Mouse (Mus musculus) midbrain, postnatal 0 days (tissue): Measurements from ENCODE around the gene Camk2d. TPM values are rescaled to one million over a fixed set of nuclear protein-coding genes. Genes with fewer than 3 reads are reported as not detected.

ENCODE experiments used
- ATAC-seq: fragments of 200-750 bp; cut with Nextera tagmentation; 2 replicates; pipeline ENCODE4 v1.8.0; 2017; ENCODE audit warnings: moderate number of reproducible peaks, mild to moderate bottlenecking, moderate TSS enrichment, moderate library complexity; ENCODE audit not compliant: low FRiP score
- DNase-seq: peaks from one replicate; pipeline ENCODE4 v3.0.0-alpha.2; 2015; ENCODE audit warnings: low spot score
- H3K27ac ChIP-seq: fragments of 300-500 bp; sonication (generic); 2 replicates; pipeline ENCODE4 v1.5.1; 2014; ENCODE audit warnings: low read depth, mild to moderate bottlenecking, low read length, mixed read lengths
- H3K27me3 ChIP-seq: fragments of 300-500 bp; sonication (generic); 2 replicates; pipeline ENCODE4 v1.6.1; 2014; ENCODE audit warnings: low read length, control low read depth, mixed read lengths; ENCODE audit not compliant: insufficient read depth
- H3K36me3 ChIP-seq: fragments of 300-500 bp; sonication (generic); 2 replicates; pipeline ENCODE4 v1.6.1; 2014; ENCODE audit warnings: low read length, control low read depth, mixed read lengths; ENCODE audit not compliant: insufficient read depth
- H3K4me1 ChIP-seq: fragments of 300-500 bp; sonication (generic); 2 replicates; pipeline ENCODE4 v1.6.1; 2014; ENCODE audit warnings: mild to moderate bottlenecking, control low read depth, antibody characterized with exemption, low read length, mixed read lengths; ENCODE audit not compliant: insufficient read depth
- H3K4me2 ChIP-seq: fragments of 300-500 bp; sonication (generic); 2 replicates; pipeline ENCODE4 v1.6.1; 2014; ENCODE audit warnings: low read depth, mild to moderate bottlenecking, low read length, mixed read lengths; ENCODE audit not compliant: poor library complexity, severe bottlenecking
- H3K4me3 ChIP-seq: fragments of 300-500 bp; sonication (generic); 2 replicates; pipeline ENCODE4 v1.5.1; 2014; ENCODE audit warnings: low read depth, mild to moderate bottlenecking, low read length, moderate library complexity
- H3K9ac ChIP-seq: fragments of 300-500 bp; sonication (generic); replicated peaks from 2 replicates; pipeline ENCODE4 v1.6.1; 2014; ENCODE audit warnings: mild to moderate bottlenecking, low read length, moderate library complexity, mixed read lengths; ENCODE audit not compliant: poor library complexity, severe bottlenecking
- H3K9me3 ChIP-seq: fragments of 300-500 bp; sonication (generic); 2 replicates; pipeline ENCODE4 v1.6.1; 2016; ENCODE audit warnings: low read length, control low read depth
- CTCF ChIP-seq: IDR thresholded peaks from 2 replicates; pipeline ENCODE4 v1.5.1; 2016; ENCODE audit warnings: antibody characterized with exemption, mild to moderate bottlenecking
- WGBS: fragments of 180-500 bp; shearing (Covaris S2); extraction: QIAGEN DNeasy Blood & Tissue Kit; methylation state at CpG from one replicate; pipeline ENCODE4 v1.1.7; 2014; 5-methylcytosine and 5-hydroxymethylcytosine counted together
- polyA plus RNA-seq: library from polyadenylated mRNA; unstranded; fragments of >200 nt; fragmentation: Nextera tagmentation; extraction: Ambion mirVana; gene quantifications from 2 replicates; pipeline ENCODE4 v1.2.1, GENCODE M21; 2015
- total RNA-seq: library from RNA; depleted of rRNA; stranded (reverse); fragments of >200 nt; gene quantifications from 2 replicates; pipeline ENCODE4 v1.2.3, GENCODE M21; 2014

The Camk2d gene
- total and polyA plus RNA-seq, 2 experiments from 2014 or later = 95.8 to 143 TPM

- H3K4me2 ChIP-seq = no peak overlapping the region
- 98% methylated on average over 3 of the region's 3 CpGs for WGBS
- H3K9me3 ChIP-seq = no peaks in the 10 kb centered on the region
- no peak for DNase-seq
- H3K36me3 ChIP-seq = no peaks in the 10 kb centered on the region
- no peaks in the 10 kb centered on the region for H3K27me3 ChIP-seq
- TF ChIP-seq CTCF = no peak
- no peak for ATAC-seq
- H3K4me1 ChIP-seq = no peaks in the 10 kb centered on the region
- H3K27ac ChIP-seq = no peak overlapping the region
- no peak overlapping the region for H3K9ac ChIP-seq
- H3K4me3 ChIP-seq = no peak overlapping the region
These were observed 226.3 kb downstream of the Camk2d start for GRCm38 (mm10) chr3:126822374-126822773.

GRCm38 (mm10) chr3:126824930-126825329 lies 228.8 kb downstream of the Camk2d start:
- Histone ChIP-seq H3K4me1 (no peaks in the 10 kb centered on the region), H3K27me3 (no peaks in the 10 kb centered on the region), H3K4me3 (no peak overlapping the region), H3K9ac (no peak overlapping the region), H3K27ac (no peak overlapping the region), H3K36me3 (no peaks in the 10 kb centered on the region), H3K4me2 (no peak overlapping the region), H3K9me3 (no peaks in the 10 kb centered on the region)
- TF ChIP-seq CTCF = no peak
- WGBS = 88% methylated on average over 1 of the region's 1 CpGs
- ATAC-seq (no peak), DNase-seq (no peak)

GRCm38 (mm10) chr3:126826172-126826571 lies 230.1 kb downstream of the Camk2d start:
- H3K9me3 ChIP-seq = no peaks in the 10 kb centered on the region
- no peak overlapping the region for H3K27ac ChIP-seq
- H3K9ac ChIP-seq = no peak overlapping the region
- ATAC-seq (no peak), DNase-seq (no peak)
- no peak overlapping the region for H3K4me2 ChIP-seq
- H3K36me3 ChIP-seq = no peaks in the 10 kb centered on the region
- H3K4me1 ChIP-seq = no peaks in the 10 kb centered on the region
- H3K27me3 ChIP-seq = no peaks in the 10 kb centered on the region
- WGBS = 72% methylated on average over 2 of the region's 2 CpGs
- no peak for TF ChIP-seq CTCF
- H3K4me3 ChIP-seq = no peak overlapping the region

GRCm38 (mm10) chr3:126827900-126828299 lies 231.8 kb downstream of the Camk2d start:
- TF ChIP-seq CTCF = no peak

GRCm38 (mm10) chr3:126829817-126830216 lies 233.7 kb downstream of the Camk2d start:
- Histone ChIP-seq H3K27ac (no peak overlapping the region), H3K27me3 (no peaks in the 10 kb centered on the region), H3K4me3 (no peak overlapping the region), H3K9me3 (no peaks in the 10 kb centered on the region), H3K9ac (no peak overlapping the region), H3K36me3 (no peaks in the 10 kb centered on the region; the same call in 1 of the 2 replicates), H3K4me1 (no peaks in the 10 kb centered on the region), H3K4me2 (no peak overlapping the region)
- TF ChIP-seq CTCF = no peak
- DNase-seq = no peak
- 82% methylated on average over 2 of the region's 2 CpGs for WGBS
- ATAC-seq = no peak

More at GRCm38 (mm10) chr3:126827900-126828299, 231.8 kb downstream of the Camk2d start:
- Histone ChIP-seq H3K36me3 (no peaks in the 10 kb centered on the region; the same call in 1 of the 2 replicates), H3K27me3 (no peaks in the 10 kb centered on the region), H3K27ac (no peak overlapping the region), H3K4me2 (no peak overlapping the region), H3K4me3 (no peak overlapping the region), H3K9me3 (no peaks in the 10 kb centered on the region), H3K9ac (no peak overlapping the region), H3K4me1 (no peaks in the 10 kb centered on the region)
- ATAC-seq (no peak), DNase-seq (no peak)
- WGBS = 95% methylated on average over 3 of the region's 3 CpGs

GRCm38 (mm10) chr3:126831418-126832138 lies 235.5 kb downstream of the Camk2d start:
- DNase-seq = no peak
- no peak for TF ChIP-seq CTCF
- WGBS = 79% methylated on average over 6 of the region's 6 CpGs
- ATAC-seq = no peak
- Histone ChIP-seq H3K4me2 (no peak overlapping the region), H3K27ac (no peak overlapping the region), H3K9ac (no peak overlapping the region), H3K36me3 (no peaks in the 10 kb centered on the region; the same call in 1 of the 2 replicates), H3K4me1 (no peaks in the 10 kb centered on the region), H3K9me3 (no peaks in the 10 kb centered on the region), H3K27me3 (no peaks in the 10 kb centered on the region), H3K4me3 (no peak overlapping the region)
